Mouse (Mus musculus): ENCODE data around the gene Serinc2. TPM values are rescaled to one million over a fixed set of nuclear protein-coding genes. Genes with fewer than 3 reads are reported as not detected.

The Serinc2 gene
- polyA plus RNA-seq, 1 experiment: 16.5 TPM

GRCm38 (mm10) chr4:130267069-130267468 is 11.9 kb downstream of the Serinc2 start:
- no peaks in the 10 kb centered on the region for H3K27me3 ChIP-seq (ENCODE audit: control insufficient read depth, insufficient read depth, low read length)
- H3K4me3 ChIP-seq (ENCODE audit: control insufficient read depth, insufficient read depth, low read length): no peak overlapping the region
- TF ChIP-seq CTCF (IDR thresholded peaks at IDR 0.05; ENCODE audit: borderline replicate concordance, control insufficient read depth, extremely low read depth, insufficient read depth, low read length, poor library complexity): no peak
- TF ChIP-seq POLR2A (IDR thresholded peaks at IDR 0.05; ENCODE audit: control insufficient read depth, extremely low read depth, insufficient read depth, low read length, poor library complexity): no peak
- H3K4me1 ChIP-seq (replicated peaks; ENCODE audit: control insufficient read depth, insufficient read depth, low read length): no peaks in the 10 kb centered on the region
- no peak overlapping the region for H3K27ac ChIP-seq (ENCODE audit: control insufficient read depth, insufficient read depth, low read length)
- WGBS: 91% methylated on average over 7 of the region's 7 CpGs
- no peak for DNase-seq
- no peaks in the 10 kb centered on the region for H3K36me3 ChIP-seq (ENCODE audit: control insufficient read depth, insufficient read depth, low read length)

GRCm38 (mm10) chr4:130266601-130267000 is 12.4 kb downstream of the Serinc2 start:
- Histone ChIP-seq H3K36me3 (ENCODE audit: control insufficient read depth, insufficient read depth, low read length) (no peaks in the 10 kb centered on the region), H3K27ac (ENCODE audit: control insufficient read depth, insufficient read depth, low read length) (no peak overlapping the region), H3K4me1 (replicated peaks; ENCODE audit: control insufficient read depth, insufficient read depth, low read length) (no peaks in the 10 kb centered on the region), H3K27me3 (ENCODE audit: control insufficient read depth, insufficient read depth, low read length) (no peaks in the 10 kb centered on the region), H3K4me3 (ENCODE audit: control insufficient read depth, insufficient read depth, low read length) (no peak overlapping the region)
- TF ChIP-seq POLR2A (IDR thresholded peaks at IDR 0.05; ENCODE audit: control insufficient read depth, extremely low read depth, insufficient read depth, low read length, poor library complexity) (no peak), CTCF (IDR thresholded peaks at IDR 0.05; ENCODE audit: borderline replicate concordance, control insufficient read depth, extremely low read depth, insufficient read depth, low read length, poor library complexity) (no peak)
- no peak for DNase-seq
- 81% methylated on average over 9 of the region's 9 CpGs for WGBS

GRCm38 (mm10) chr4:130264698-130265349 is 14.2 kb downstream of the Serinc2 start:
- H3K27me3 ChIP-seq (ENCODE audit: control insufficient read depth, insufficient read depth, low read length): no peaks in the 10 kb centered on the region
- no peak overlapping the region for H3K4me3 ChIP-seq (ENCODE audit: control insufficient read depth, insufficient read depth, low read length)
- TF ChIP-seq CTCF (IDR thresholded peaks at IDR 0.05; ENCODE audit: borderline replicate concordance, control insufficient read depth, extremely low read depth, insufficient read depth, low read length, poor library complexity): peak; percentile 71; the same call in 1 of the 2 replicates
- TF ChIP-seq POLR2A (IDR thresholded peaks at IDR 0.05; ENCODE audit: control insufficient read depth, extremely low read depth, insufficient read depth, low read length, poor library complexity): no peak
- no peak overlapping the region for H3K27ac ChIP-seq (ENCODE audit: control insufficient read depth, insufficient read depth, low read length)
- H3K36me3 ChIP-seq (ENCODE audit: control insufficient read depth, insufficient read depth, low read length): no peaks in the 10 kb centered on the region
- peak; percentile 63 for DNase-seq
- no peaks in the 10 kb centered on the region for H3K4me1 ChIP-seq (replicated peaks; ENCODE audit: control insufficient read depth, insufficient read depth, low read length)
- WGBS: 8% methylated on average over 24 of the region's 24 CpGs

GRCm38 (mm10) chr4:130264131-130264530 is 14.9 kb downstream of the Serinc2 start:
- H3K36me3 ChIP-seq (ENCODE audit: control insufficient read depth, insufficient read depth, low read length): no peaks in the 10 kb centered on the region
- TF ChIP-seq POLR2A (IDR thresholded peaks at IDR 0.05; ENCODE audit: control insufficient read depth, extremely low read depth, insufficient read depth, low read length, poor library complexity) (no peak), CTCF (IDR thresholded peaks at IDR 0.05; ENCODE audit: borderline replicate concordance, control insufficient read depth, extremely low read depth, insufficient read depth, low read length, poor library complexity) (no peak)
- no peaks in the 10 kb centered on the region for H3K4me1 ChIP-seq (replicated peaks; ENCODE audit: control insufficient read depth, insufficient read depth, low read length)
- WGBS: 42% methylated on average over 11 of the region's 11 CpGs
- H3K27me3 ChIP-seq (ENCODE audit: control insufficient read depth, insufficient read depth, low read length): no peaks in the 10 kb centered on the region
- no peak for DNase-seq
- H3K27ac ChIP-seq (ENCODE audit: control insufficient read depth, insufficient read depth, low read length): no peak overlapping the region
- no peak overlapping the region for H3K4me3 ChIP-seq (ENCODE audit: control insufficient read depth, insufficient read depth, low read length)

- WGBS: 35% methylated on average over 5 of the region's 5 CpGs
- no peak overlapping the region for H3K27ac ChIP-seq (ENCODE audit: control insufficient read depth, insufficient read depth, low read length)
- DNase-seq: no peak
- H3K27me3 ChIP-seq (ENCODE audit: control insufficient read depth, insufficient read depth, low read length): no peaks in the 10 kb centered on the region
- H3K4me3 ChIP-seq (ENCODE audit: control insufficient read depth, insufficient read depth, low read length): no peak overlapping the region
- H3K4me1 ChIP-seq (replicated peaks; ENCODE audit: control insufficient read depth, insufficient read depth, low read length): no peaks in the 10 kb centered on the region
- TF ChIP-seq CTCF (IDR thresholded peaks at IDR 0.05; ENCODE audit: borderline replicate concordance, control insufficient read depth, extremely low read depth, insufficient read depth, low read length, poor library complexity): no peak
- no peak for TF ChIP-seq POLR2A (IDR thresholded peaks at IDR 0.05; ENCODE audit: control insufficient read depth, extremely low read depth, insufficient read depth, low read length, poor library complexity)
- H3K36me3 ChIP-seq (ENCODE audit: control insufficient read depth, insufficient read depth, low read length): no peaks in the 10 kb centered on the region
These were observed 18.6 kb downstream of the Serinc2 start for GRCm38 (mm10) chr4:130260406-130260805.

GRCm38 (mm10) chr4:130252441-130253157 is 26.4 kb downstream of the Serinc2 start:
- TF ChIP-seq CTCF (IDR thresholded peaks at IDR 0.05; ENCODE audit: borderline replicate concordance, control insufficient read depth, extremely low read depth, insufficient read depth, low read length, poor library complexity) (no peak), POLR2A (IDR thresholded peaks at IDR 0.05; ENCODE audit: control insufficient read depth, extremely low read depth, insufficient read depth, low read length, poor library complexity) (no peak)
- WGBS: 85% methylated on average over 8 of the region's 8 CpGs
- peak; percentile 6 for DNase-seq
- Histone ChIP-seq H3K4me1 (replicated peaks; ENCODE audit: control insufficient read depth, insufficient read depth, low read length) (no peaks in the 10 kb centered on the region), H3K4me3 (ENCODE audit: control insufficient read depth, insufficient read depth, low read length) (no peak overlapping the region), H3K36me3 (ENCODE audit: control insufficient read depth, insufficient read depth, low read length) (no peaks in the 10 kb centered on the region), H3K27me3 (ENCODE audit: control insufficient read depth, insufficient read depth, low read length) (no peaks in the 10 kb centered on the region; the same call in 1 of the 2 replicates), H3K27ac (ENCODE audit: control insufficient read depth, insufficient read depth, low read length) (no peak overlapping the region)

All from thymus, adult 2 months (tissue).